Mouse (Mus musculus): ENCODE results near the gene March6.

DNA sequence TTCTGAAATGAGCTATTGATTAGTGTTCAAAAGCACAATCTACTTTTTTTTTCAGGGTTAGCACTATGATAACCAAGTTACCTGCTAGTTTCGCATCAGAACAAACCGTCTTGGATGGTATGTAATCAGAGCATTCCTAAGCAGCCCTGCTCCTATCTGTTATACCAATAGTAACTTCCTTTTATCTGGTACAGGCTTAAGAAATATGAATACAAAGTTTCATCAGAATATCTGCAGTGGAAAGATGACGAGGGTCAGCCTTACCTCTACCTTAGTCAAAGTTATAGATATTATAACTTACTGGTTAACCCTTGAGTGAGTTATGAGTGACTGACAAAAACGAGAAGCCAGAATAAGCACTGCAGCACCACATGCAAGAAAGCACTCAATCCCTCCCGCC lies 64.6 kb downstream of the March6 start:
- TF ChIP-seq CTCF (IDR thresholded peaks at IDR 0.05; ENCODE audit: low read depth) (no peak), EP300 (IDR thresholded peaks at IDR 0.05; ENCODE audit: low read depth) (no peak)
